Mouse (Mus musculus) hindbrain, embryonic 15.5 days (tissue): ENCODE measurements around the gene Maats1. TPM values are rescaled to one million over a fixed set of nuclear protein-coding genes. Genes with fewer than 3 reads are reported as not detected.
A peak's percentile ranks its signal among the peaks of the same experiment; 100 is the strongest.

Source experiments
- ATAC-seq: fragments of 200-750 bp; cut with Nextera tagmentation; 2 replicates; pipeline ENCODE4 v1.8.0; 2017; ENCODE audit warnings: low read depth, moderate number of reproducible peaks, moderate TSS enrichment; ENCODE audit not compliant: low FRiP score
- H3K27ac ChIP-seq: fragments of 300-500 bp; sonication (generic); replicated peaks from 2 replicates; pipeline ENCODE4 v1.5.1; 2015; ENCODE audit warnings: mild to moderate bottlenecking, inconsistent platforms
- H3K27me3 ChIP-seq: fragments of 300-500 bp; sonication (generic); 2 replicates; pipeline ENCODE4 v1.6.1; 2015; ENCODE audit warnings: control low read depth, inconsistent platforms
- H3K36me3 ChIP-seq: fragments of 300-500 bp; sonication (generic); 2 replicates; pipeline ENCODE4 v1.6.1; 2015; ENCODE audit warnings: control low read depth, inconsistent platforms
- H3K4me1 ChIP-seq: fragments of 300-500 bp; sonication (generic); replicated peaks from 2 replicates; pipeline ENCODE4 v1.6.1; 2015; ENCODE audit warnings: control low read depth, inconsistent platforms
- H3K4me2 ChIP-seq: fragments of 300-500 bp; sonication (generic); 2 replicates; pipeline ENCODE4 v1.6.1; 2015; ENCODE audit warnings: moderate library complexity, mild to moderate bottlenecking, inconsistent platforms
- H3K4me3 ChIP-seq: fragments of 300-500 bp; sonication (generic); 2 replicates; pipeline ENCODE4 v1.5.1; 2015; ENCODE audit warnings: mild to moderate bottlenecking, inconsistent platforms
- H3K9ac ChIP-seq: fragments of 300-500 bp; sonication (generic); 2 replicates; pipeline ENCODE4 v1.6.1; 2015; ENCODE audit warnings: inconsistent platforms
- H3K9me3 ChIP-seq: fragments of 300-500 bp; sonication (generic); 2 replicates; pipeline ENCODE4 v1.6.1; 2016; ENCODE audit warnings: control low read depth, inconsistent platforms
- WGBS: fragments of 180-500 bp; shearing (Covaris S2); methylation state at CpG from one replicate; pipeline ENCODE4 v1.1.7; 2015; 5-methylcytosine and 5-hydroxymethylcytosine counted together
- polyA plus RNA-seq: library from polyadenylated mRNA; unstranded; fragments of >200 nt; fragmentation: Nextera tagmentation; extraction: Ambion mirVana; gene quantifications from 2 replicates; pipeline ENCODE4 v1.2.1, GENCODE M21; 2015

The Maats1 gene
- polyA plus RNA-seq: 1.1 and 1.4 TPM in 2 replicates

- WGBS: 8% methylated on average over 30 of the region's 30 CpGs
- H3K4me1 ChIP-seq: peaks cover 13% of the 10 kb centered on the region
Observed at GRCm38 (mm10) chr16:38341396-38342324, at the start of gene Maats1. TSS of gene Maats1 (minus strand) at chr16:38342143.

GRCm38 (mm10) chr16:38390322-38390721 lies 48.4 kb upstream of the Maats1 start:
- no peaks in the 10 kb centered on the region for H3K4me1 ChIP-seq
- H3K9ac ChIP-seq: no peak overlapping the region
- ATAC-seq: no peak
- H3K27ac ChIP-seq: no peak overlapping the region
- H3K4me2 ChIP-seq: no peak overlapping the region
- no peak overlapping the region for H3K4me3 ChIP-seq
- H3K27me3 ChIP-seq: no peaks in the 10 kb centered on the region
- WGBS: 93% methylated on average over 7 of the region's 7 CpGs
- H3K9me3 ChIP-seq: no peaks in the 10 kb centered on the region
- no peaks in the 10 kb centered on the region for H3K36me3 ChIP-seq

More at GRCm38 (mm10) chr16:38341396-38342324, at the start of gene Maats1:
- Histone ChIP-seq H3K4me3 (peak within 1 kb of the TSS; percentile 47), H3K4me2 (peak within 1 kb of the TSS; percentile 89), H3K27me3 (no peaks in the 10 kb centered on the region), H3K9ac (peak within 1 kb of the TSS; percentile 59), H3K36me3 (no peaks in the 10 kb centered on the region), H3K27ac (peak within 1 kb of the TSS; percentile 51; the same call in 1 of the 2 replicates), H3K9me3 (no peaks in the 10 kb centered on the region)
- peak; percentile 89 for ATAC-seq

GRCm38 (mm10) chr16:38389284-38389893 lies 47.4 kb upstream of the Maats1 start:
- Histone ChIP-seq H3K9ac (no peak overlapping the region), H3K9me3 (no peaks in the 10 kb centered on the region), H3K4me2 (no peak overlapping the region), H3K27ac (no peak overlapping the region), H3K27me3 (no peaks in the 10 kb centered on the region), H3K36me3 (no peaks in the 10 kb centered on the region), H3K4me1 (no peaks in the 10 kb centered on the region), H3K4me3 (no peak overlapping the region)
- no peak for ATAC-seq
- 80% methylated on average over 8 of the region's 8 CpGs for WGBS

GRCm38 (mm10) chr16:38388757-38389156 lies 46.8 kb upstream of the Maats1 start:
- no peak overlapping the region for H3K9ac ChIP-seq
- no peak overlapping the region for H3K4me2 ChIP-seq
- no peaks in the 10 kb centered on the region for H3K36me3 ChIP-seq
- H3K4me1 ChIP-seq: no peaks in the 10 kb centered on the region
- no peak overlapping the region for H3K4me3 ChIP-seq
- ATAC-seq: no peak
- 80% methylated on average over 6 of the region's 6 CpGs for WGBS
- H3K27ac ChIP-seq: no peak overlapping the region
- no peaks in the 10 kb centered on the region for H3K9me3 ChIP-seq
- H3K27me3 ChIP-seq: no peaks in the 10 kb centered on the region

GRCm38 (mm10) chr16:38387389-38387788 lies 45.4 kb upstream of the Maats1 start:
- Histone ChIP-seq H3K36me3 (no peaks in the 10 kb centered on the region), H3K9ac (no peak overlapping the region), H3K27me3 (no peaks in the 10 kb centered on the region), H3K4me1 (no peaks in the 10 kb centered on the region), H3K4me3 (no peak overlapping the region), H3K4me2 (no peak overlapping the region), H3K9me3 (no peaks in the 10 kb centered on the region), H3K27ac (no peak overlapping the region)
- WGBS: 86% methylated on average over 6 of the region's 6 CpGs
- no peak for ATAC-seq

- Histone ChIP-seq H3K9me3 (no peaks in the 10 kb centered on the region), H3K4me3 (no peak overlapping the region), H3K4me1 (no peaks in the 10 kb centered on the region), H3K9ac (no peak overlapping the region), H3K27ac (no peak overlapping the region), H3K4me2 (no peak overlapping the region), H3K36me3 (no peaks in the 10 kb centered on the region), H3K27me3 (no peaks in the 10 kb centered on the region)
- WGBS: 95% methylated on average over 4 of the region's 4 CpGs
- ATAC-seq: no peak
Observed at GRCm38 (mm10) chr16:38385700-38386099, 43.8 kb upstream of the Maats1 start.

GRCm38 (mm10) chr16:38385184-38385634 lies 43.3 kb upstream of the Maats1 start:
- Histone ChIP-seq H3K27ac (no peak overlapping the region), H3K9me3 (no peaks in the 10 kb centered on the region), H3K36me3 (no peaks in the 10 kb centered on the region), H3K4me1 (no peaks in the 10 kb centered on the region), H3K4me3 (no peak overlapping the region), H3K9ac (no peak overlapping the region), H3K27me3 (no peaks in the 10 kb centered on the region), H3K4me2 (no peak overlapping the region)
- WGBS: 92% methylated on average over 6 of the region's 6 CpGs
- no peak for ATAC-seq

GRCm38 (mm10) chr16:38383683-38384082 lies 41.7 kb upstream of the Maats1 start:
- Histone ChIP-seq H3K36me3 (no peaks in the 10 kb centered on the region), H3K27me3 (no peaks in the 10 kb centered on the region), H3K4me2 (no peak overlapping the region), H3K4me3 (no peak overlapping the region), H3K9me3 (no peaks in the 10 kb centered on the region), H3K4me1 (no peaks in the 10 kb centered on the region), H3K27ac (no peak overlapping the region), H3K9ac (no peak overlapping the region)
- 74% methylated on average over 2 of the region's 2 CpGs for WGBS
- no peak for ATAC-seq

GRCm38 (mm10) chr16:38379926-38380325 lies 38.0 kb upstream of the Maats1 start:
- no peak overlapping the region for H3K9ac ChIP-seq
- ATAC-seq: no peak
- H3K27ac ChIP-seq: no peak overlapping the region
- H3K4me1 ChIP-seq: peaks cover 12% of the 10 kb centered on the region
- no peaks in the 10 kb centered on the region for H3K9me3 ChIP-seq
- no peaks in the 10 kb centered on the region for H3K27me3 ChIP-seq
- WGBS: 96% methylated on average over 3 of the region's 3 CpGs
- H3K4me3 ChIP-seq: no peak overlapping the region
- no peaks in the 10 kb centered on the region for H3K36me3 ChIP-seq
- H3K4me2 ChIP-seq: no peak overlapping the region

- Histone ChIP-seq H3K9ac (no peak overlapping the region), H3K27me3 (no peaks in the 10 kb centered on the region), H3K27ac (no peak overlapping the region), H3K36me3 (no peaks in the 10 kb centered on the region), H3K4me3 (no peak overlapping the region), H3K4me2 (no peak overlapping the region), H3K4me1 (peaks cover 12% of the 10 kb centered on the region), H3K9me3 (no peaks in the 10 kb centered on the region)
- no peak for ATAC-seq
- WGBS: 50% methylated on average over 3 of the region's 3 CpGs
Observed at GRCm38 (mm10) chr16:38379493-38379892, 37.5 kb upstream of the Maats1 start.

GRCm38 (mm10) chr16:38379088-38379487 lies 37.1 kb upstream of the Maats1 start:
- Histone ChIP-seq H3K4me2 (no peak overlapping the region), H3K4me1 (peaks cover 12% of the 10 kb centered on the region), H3K9ac (no peak overlapping the region), H3K4me3 (no peak overlapping the region), H3K36me3 (no peaks in the 10 kb centered on the region), H3K27ac (no peak overlapping the region), H3K9me3 (no peaks in the 10 kb centered on the region), H3K27me3 (no peaks in the 10 kb centered on the region)
- no peak for ATAC-seq
- WGBS: 69% methylated on average over 6 of the region's 6 CpGs

- H3K4me2 ChIP-seq: no peak overlapping the region
- 84% methylated on average over 6 of the region's 6 CpGs for WGBS
- H3K4me1 ChIP-seq: peaks cover 12% of the 10 kb centered on the region
- H3K27me3 ChIP-seq: no peaks in the 10 kb centered on the region
- no peaks in the 10 kb centered on the region for H3K36me3 ChIP-seq
- H3K4me3 ChIP-seq: no peak overlapping the region
- no peaks in the 10 kb centered on the region for H3K9me3 ChIP-seq
- H3K9ac ChIP-seq: no peak overlapping the region
- ATAC-seq: no peak
- no peak overlapping the region for H3K27ac ChIP-seq
Observed at GRCm38 (mm10) chr16:38378591-38378990, 36.6 kb upstream of the Maats1 start.
